Mouse (Mus musculus): Measurements from ENCODE around the gene Cdh4. TPM values are rescaled to one million over a fixed set of nuclear protein-coding genes. Genes with fewer than 3 reads are reported as not detected.

Cdh4 gene
- total RNA-seq, 4 experiments from 2014 or later, result 7.0 to 25.5 (median 13.8) TPM

DNA sequence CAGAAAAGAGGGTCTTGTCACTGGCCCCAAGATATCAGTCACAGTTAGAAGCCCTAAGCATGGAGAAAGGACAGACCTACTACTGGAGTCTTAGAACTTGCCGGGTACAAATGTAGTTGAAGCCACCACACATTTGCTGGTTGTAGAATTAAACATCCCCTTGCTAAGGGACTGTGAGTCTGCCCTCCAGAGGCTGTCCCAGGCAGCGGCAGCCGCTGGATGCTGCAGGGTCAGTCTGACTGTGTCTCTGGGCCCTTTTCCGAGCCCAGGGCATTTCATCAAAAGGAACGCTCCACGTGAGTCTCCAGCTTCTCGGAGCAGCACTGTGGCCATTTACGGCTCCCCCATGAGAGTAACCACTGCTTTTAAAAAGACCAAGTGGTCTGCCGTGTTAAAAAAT is 221.4 kb downstream of the Cdh4 start:
- no peak for DNase-seq (ENCODE audit: low spot score in 2 of 2)

DNA sequence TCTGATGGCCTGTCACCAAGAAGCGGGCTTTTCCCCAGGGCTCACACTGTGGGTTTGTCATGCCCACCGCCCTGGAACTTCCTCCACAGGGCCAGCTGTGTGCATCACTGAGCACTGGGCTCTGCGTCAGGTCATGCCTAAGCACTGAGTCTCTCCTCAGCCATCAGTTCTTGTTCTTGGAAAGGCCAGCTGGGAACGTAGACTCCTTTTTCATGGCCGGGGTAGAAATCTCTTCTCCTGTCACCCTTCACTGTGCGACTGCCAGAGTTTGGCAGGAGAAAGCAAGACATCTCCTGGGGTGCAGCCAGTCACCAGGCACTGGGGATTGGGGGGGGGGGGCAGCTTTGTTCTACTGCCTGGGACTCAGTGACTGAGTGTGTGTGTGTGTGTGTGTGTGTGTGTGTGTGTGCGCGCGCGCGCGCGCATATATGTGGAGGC is 222.0 kb downstream of the Cdh4 start:
- no peak for DNase-seq (ENCODE audit: low spot score in 2 of 2)

DNA sequence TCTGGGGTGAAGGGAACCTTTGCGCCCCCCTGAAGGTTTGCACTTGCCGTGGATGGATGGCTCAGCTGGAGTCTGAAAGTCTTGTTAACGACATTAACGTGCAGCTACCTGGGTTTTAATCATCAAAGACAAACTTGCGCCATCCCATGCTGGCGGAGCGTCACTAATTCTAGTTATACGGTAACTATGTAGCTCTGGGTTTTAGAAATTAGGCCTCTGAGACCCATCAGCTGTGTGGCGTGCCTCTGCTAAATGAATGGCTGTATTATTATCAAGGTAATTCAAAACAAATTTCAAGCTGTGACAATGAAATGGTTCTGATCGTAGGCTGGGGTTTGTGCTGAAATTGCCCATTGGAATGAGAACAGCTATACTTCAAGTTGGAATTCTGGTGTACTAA is 228.5 kb downstream of the Cdh4 start:
- no peak for DNase-seq (ENCODE audit: low spot score in 2 of 2)

DNA sequence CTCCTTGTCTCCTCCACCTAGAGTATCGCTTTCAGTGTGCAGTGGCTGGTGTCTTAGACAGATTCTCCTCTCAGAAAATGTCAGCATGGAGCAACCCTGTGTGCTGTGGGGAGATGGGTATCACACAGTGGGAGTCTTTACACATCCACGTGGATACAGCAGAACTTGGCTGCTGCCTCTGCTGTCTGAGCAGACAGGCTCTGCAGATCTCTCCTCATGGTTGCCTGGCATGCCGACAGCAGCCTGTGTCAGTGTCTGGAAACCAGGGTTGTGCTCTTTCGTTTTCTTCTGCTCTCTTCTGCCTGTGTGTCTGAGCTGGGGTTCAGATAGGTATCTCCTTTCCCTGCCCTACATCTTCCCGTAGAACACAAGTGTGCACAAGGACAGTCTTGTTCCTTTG is 237.6 kb downstream of the Cdh4 start:
- no peak for DNase-seq (ENCODE audit: low spot score in 2 of 2)

DNA sequence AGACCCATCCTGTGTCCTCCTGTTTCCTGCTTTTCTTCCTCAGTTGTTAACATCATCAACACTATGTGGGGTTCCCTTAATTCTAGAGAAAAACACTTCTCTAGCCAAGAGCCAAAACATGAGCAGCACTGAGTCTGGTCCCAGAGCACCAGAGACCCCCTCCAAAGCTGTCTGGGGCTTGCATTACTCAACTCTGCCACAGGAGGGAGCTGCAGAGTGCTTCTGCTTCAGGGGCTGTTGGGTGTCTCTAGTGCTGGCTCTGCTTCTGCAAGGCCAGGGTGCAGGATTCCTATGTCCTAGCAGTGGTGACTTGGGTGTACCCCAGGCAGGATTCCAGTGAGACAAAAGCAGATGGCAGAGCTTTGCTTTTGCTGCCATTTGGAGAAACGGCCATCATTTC is 239.2 kb downstream of the Cdh4 start:
- DNase-seq (ENCODE audit: low spot score in 2 of 2), result no peak

DNA sequence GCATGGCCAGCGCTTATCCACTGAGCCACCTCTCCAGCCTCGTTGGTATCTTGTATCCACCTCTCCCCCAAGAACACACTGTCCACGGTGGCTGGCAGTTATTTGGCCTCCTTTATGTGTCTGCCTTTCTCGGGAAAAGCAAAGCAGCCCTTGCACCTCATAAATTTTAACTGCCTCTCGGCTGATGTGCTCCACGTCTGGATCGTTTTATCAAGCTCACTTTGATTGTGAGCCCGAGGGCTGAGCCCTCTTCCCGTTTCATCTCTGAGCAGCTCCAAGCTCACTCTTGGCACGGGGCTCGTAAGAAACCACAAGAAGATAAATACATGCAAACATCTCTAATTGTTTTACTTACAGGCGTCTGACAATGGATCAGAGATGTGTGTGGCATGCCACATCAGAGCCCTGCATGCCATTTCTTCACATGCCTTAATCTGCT is 245.0 kb downstream of the Cdh4 start:
- DNase-seq (ENCODE audit: low spot score in 2 of 2), result no peak

DNA sequence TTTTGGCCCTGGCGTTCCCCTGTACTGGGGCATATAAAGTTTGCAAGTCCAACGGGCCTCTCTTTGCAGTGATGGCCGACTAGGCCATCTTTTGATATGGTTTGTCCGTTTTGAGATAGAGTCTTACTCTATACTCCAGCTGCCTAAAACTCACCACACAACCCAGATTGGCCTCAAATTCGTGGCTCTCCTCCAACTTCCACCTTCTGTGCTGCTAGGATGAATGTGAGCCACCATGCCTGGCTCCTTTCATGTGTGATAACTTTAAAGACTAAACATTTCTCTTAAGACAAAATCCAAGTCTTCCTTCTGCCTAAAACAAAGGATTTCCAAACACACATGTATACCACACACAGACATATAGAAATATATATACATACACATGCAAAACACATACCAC is 246.7 kb downstream of the Cdh4 start:
- DNase-seq (ENCODE audit: low spot score in 2 of 2), result no peak

DNA sequence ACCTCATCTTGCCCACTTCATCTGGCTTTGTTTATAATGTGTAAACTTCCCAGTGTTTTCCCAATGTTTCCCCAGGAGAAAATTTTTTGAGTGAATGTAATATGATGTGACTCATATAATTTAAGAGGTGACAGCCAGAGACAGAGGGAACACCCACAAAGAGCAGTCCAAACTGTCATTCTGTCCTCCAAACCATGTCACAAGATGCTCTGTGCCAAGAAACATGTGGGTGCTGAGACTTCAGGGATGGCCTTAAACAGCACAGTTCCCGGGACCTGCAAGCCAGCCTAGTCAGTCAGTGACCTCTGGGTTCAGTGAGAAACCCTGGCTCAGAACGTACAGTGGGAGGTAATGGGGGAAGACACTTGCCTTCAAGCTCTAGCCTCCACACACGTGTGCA is 247.5 kb downstream of the Cdh4 start:
- DNase-seq (ENCODE audit: low spot score in 2 of 2), result no peak

DNA sequence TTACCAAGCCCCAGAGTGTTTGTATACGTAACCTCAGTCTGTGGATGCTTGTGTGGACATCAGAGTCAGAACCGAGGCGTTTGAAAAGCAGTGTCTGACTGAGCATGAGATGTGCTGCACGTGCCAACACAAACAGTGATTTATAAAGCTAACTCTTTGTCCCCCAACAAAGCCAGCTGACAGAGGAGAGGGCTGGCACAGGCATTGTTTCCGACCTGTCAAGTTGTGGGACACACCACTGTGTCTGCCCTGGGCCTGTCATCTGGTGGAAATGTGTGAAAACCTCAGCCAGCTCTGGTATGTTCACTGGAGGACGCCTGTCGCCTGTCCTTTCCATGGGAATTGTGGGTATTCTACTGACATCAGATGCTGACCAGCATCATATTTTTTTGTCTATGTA is 248.3 kb downstream of the Cdh4 start:
- DNase-seq (ENCODE audit: low spot score in 2 of 2), result no peak

DNA sequence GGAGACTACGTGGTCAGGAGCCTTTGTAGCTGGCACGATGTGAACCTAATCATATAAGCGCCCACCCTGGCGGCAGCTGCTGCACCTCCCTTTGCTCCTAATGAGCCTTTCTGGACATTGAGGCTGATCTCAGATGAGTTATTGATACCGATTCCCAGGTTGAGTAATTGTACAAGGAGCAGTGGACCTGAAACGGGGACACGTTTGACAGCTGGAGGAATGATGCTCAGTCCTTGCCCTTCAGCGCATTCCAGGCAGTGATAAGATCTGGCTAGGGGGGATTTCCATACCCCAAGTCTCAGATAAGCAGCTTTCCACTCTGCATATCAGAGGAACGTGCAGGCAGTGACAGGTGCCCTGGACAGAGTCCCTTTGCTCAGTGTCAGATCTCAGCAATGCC is 252.7 kb downstream of the Cdh4 start:
- no peak for DNase-seq (ENCODE audit: low spot score in 2 of 2)

DNA sequence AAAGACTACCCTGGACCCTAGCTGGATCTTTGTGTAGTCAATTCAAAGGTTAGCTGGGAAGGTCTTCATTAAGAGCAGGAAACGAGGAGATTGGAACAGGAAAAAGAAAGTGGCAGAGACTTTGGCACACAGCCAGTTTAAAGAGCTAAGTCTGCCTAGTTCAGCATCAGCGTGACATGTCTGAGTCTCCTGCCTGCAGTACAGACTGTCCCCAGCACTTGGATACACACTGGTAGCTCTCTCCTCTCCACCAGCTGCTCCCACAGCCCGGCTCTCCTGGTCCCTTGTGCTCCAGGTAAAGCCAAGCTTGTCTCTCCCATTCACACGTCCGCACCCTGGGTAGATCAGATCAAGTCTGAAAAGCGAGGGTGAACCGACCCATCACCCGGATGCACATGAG is 255.4 kb downstream of the Cdh4 start:
- DNase-seq (ENCODE audit: low spot score in 2 of 2), result no peak

DNA sequence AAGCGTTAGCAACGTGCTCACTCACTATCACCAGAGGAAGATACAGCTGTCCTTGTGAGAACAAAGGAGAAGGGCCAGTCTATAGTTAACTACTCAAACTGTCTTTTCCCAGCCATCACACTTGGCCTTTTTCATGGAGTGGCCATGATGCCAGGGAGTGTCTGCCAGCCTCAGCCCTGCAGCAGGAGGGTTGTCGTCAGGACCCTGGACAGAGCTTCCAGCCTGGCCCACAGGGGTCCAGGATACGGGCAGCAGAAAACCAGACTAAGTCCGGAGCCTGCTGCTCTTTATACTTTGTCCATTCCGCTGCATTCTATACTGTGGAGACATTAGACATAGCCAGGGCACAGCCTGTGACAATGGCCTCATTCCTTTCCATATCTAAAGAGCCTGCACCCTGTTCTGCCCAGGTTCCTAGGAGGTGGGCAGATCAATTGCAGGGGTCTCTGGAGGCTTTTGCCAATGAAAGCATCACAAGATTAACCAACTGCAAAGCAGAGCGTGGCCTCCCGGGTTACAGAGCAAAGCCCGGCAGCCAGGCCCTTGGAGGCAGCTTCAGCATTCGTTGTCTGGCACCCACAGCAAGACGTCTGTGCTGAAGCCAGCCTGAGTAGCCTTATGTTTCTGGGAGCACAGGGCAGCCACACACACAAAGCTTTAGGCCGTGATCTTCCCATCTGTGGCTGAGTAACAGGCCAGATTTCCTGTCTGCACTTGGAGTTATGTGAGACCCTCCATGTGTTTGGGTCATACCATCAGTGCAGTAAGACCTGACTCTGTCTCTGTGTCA is 256.2 kb downstream of the Cdh4 start:
- no peak for DNase-seq (ENCODE audit: low spot score in 2 of 2)

DNA sequence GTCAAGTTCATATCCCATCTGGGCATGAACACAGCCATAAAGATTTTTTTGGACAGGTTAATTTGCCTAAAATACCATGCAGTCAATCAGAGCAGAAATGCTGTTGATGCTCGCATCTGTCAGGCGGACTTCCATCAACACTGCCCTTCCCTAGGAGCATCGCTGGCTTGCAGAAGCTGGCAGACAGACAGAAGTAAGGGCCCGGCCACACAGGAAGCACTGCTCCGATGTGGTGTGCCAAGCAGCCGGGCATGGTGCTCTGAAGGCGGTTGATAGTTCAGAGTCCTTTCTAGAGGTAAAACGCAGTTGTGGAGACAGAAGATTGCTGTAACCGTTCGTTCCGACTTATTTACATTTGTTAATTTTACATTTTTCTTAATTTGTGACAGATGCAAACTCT is 262.8 kb downstream of the Cdh4 start:
- no peak for DNase-seq (ENCODE audit: low spot score in 2 of 2)

DNA sequence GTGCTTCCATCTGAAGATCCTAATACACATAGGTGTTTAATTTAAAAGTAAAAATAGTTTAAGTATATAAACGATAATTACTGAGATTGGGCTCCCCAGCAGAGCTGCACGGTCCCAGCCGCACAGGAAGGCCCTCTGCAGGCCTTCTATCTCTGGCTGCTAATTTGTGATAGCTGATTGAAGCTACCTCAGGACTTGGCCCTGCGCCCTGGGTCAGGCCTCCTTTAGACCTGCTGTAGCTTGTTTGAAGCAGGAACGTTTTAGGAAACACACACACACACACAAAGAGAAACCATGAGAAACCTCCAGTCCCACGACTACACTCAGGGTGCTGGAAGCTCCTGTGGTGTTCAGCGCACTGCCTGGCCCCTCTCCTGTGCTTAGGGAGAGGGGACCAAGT is 263.2 kb downstream of the Cdh4 start:
- DNase-seq (ENCODE audit: low spot score in 2 of 2), result no peak

DNA sequence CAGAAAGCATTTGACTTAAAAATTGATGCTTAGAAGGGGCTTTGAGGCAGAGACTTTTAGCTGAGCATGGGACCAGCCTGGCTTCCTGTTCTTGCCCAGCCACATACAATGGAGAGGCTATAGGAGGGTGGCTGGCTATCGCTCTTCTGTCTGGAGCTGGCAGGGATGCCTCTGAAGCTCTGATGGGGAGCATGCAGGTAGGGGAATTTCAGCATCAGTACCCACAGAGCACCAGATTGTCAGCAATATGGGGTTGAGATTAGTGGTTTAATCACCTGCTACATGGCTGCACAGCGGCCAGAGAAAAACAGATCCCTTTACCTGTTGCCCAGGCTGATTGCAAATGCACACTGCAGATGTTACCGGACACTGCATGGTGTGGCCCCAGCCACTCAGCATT is 264.4 kb downstream of the Cdh4 start:
- no peak for DNase-seq (ENCODE audit: low spot score in 2 of 2)

DNA sequence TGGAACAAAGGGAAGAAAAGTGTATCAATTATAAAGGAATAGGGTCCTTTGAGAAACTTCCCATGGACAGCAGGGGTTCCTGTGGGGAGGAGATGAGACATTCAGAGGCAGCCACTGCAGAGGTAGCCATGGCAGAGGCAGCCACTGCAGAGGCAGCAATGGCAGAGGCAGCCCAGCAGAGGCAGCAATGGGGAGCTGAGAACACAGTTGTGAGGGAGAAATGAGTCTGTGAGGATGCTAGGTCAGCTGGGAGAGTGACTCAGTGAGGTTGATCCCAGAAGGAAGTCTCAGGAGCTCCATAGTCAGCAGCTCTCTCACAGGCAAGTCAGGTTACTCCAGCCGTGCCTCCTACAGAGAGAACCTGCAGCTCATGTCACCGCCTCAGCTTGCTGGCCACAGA is 266.9 kb downstream of the Cdh4 start:
- no peak for DNase-seq (ENCODE audit: low spot score in 2 of 2)

DNA sequence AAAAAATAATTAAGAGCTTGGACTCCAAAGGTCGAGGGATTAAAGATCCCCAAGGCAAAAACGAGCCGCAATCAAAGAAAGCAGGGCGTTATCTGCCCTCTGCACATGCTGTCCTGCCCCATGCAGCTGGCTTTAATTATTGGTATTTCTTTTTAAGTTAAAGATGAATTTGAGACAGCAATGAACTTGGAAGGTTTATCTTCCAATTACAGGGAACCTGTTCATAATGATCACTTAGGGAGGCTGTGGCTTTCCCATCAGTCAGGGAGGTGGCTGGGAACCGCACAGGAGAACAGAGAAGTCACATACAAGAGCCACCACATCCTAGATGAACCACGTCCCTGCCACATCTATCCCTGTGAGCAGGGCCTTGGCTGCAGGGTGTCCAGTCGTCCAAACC is 270.5 kb downstream of the Cdh4 start:
- DNase-seq (ENCODE audit: low spot score in 2 of 2), result no peak

DNA sequence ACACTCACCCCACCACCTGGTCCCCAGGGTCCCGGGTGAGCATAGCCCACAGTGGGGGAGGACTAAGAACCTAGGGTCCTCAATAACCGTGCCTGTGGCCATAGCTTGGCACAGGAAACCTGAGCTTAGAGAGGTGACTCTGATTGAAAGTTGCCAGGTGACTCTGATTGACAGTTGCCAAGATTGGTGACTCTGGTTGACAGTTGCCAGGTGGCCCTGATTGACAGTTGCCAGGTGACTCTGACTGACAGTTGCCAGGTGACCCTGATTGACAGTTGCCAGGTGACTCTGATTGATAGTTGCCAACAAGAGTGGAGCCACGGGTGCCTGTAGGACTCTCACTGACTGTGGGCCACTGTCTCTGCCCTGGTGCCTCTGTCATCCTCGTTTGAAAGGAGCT is 271.1 kb downstream of the Cdh4 start:
- DNase-seq (ENCODE audit: low spot score in 2 of 2), result peak; percentile 34 to 63

DNA sequence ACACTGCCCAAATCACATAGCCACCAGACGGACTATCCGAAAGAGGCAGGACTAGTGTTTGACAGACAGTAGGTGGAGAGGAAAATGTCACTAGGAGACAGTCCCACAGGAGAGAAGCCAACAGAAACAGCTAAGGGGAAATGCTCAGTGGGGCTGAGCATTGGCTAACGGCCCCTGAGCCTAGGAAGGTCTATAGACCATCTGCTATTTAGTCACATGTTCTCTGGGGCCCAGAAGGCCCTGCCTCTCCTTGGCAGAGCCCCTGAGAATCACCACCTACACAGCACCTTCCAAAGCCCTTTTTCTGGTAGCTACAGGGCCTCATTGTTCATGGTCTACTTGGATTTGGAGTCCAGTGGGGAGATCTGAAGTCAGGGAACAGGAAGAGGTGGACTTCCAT is 271.9 kb downstream of the Cdh4 start:
- DNase-seq (ENCODE audit: low spot score in 2 of 2), result no peak

DNA sequence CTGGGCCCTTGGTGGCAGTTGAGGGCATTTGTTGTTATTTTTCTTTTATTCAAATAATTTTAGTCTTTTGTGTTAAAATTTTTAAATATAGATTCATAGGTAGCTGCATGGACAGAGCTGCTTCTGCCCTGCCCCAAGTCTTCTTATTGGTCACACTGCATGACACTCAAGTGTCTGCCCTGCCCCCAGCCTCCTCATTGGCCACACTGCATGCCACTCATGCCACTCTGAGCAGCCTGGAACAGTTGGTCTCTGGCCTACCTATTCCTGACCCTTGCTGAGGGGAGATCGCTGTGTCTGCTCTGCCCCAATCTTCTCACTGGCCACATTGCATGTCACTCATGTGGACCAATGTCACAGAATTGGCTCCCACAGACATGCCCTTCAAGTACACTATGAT is 273.1 kb downstream of the Cdh4 start:
- DNase-seq (ENCODE audit: low spot score in 2 of 2), result no peak

DNA sequence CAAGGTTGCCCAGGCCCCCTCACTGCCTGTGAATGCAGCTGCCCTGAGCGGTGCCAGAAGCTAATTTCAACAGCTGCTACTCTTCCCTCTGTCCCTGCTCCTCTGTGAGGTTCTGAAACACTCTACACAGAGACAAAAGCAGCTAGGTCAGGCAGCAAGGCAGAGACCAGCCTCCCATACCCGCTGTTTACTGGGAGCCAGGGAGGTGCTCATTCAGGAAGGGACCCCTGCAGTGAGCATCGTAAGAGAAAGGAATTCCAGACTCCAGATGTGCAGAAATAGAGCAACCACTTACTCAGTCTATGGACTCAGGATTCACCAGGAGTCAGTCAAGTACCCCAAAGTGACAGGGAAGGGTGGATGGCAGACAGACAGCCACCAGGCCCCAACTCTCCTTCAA is 278.1 kb downstream of the Cdh4 start:
- DNase-seq (ENCODE audit: low spot score in 2 of 2), result no peak

DNA sequence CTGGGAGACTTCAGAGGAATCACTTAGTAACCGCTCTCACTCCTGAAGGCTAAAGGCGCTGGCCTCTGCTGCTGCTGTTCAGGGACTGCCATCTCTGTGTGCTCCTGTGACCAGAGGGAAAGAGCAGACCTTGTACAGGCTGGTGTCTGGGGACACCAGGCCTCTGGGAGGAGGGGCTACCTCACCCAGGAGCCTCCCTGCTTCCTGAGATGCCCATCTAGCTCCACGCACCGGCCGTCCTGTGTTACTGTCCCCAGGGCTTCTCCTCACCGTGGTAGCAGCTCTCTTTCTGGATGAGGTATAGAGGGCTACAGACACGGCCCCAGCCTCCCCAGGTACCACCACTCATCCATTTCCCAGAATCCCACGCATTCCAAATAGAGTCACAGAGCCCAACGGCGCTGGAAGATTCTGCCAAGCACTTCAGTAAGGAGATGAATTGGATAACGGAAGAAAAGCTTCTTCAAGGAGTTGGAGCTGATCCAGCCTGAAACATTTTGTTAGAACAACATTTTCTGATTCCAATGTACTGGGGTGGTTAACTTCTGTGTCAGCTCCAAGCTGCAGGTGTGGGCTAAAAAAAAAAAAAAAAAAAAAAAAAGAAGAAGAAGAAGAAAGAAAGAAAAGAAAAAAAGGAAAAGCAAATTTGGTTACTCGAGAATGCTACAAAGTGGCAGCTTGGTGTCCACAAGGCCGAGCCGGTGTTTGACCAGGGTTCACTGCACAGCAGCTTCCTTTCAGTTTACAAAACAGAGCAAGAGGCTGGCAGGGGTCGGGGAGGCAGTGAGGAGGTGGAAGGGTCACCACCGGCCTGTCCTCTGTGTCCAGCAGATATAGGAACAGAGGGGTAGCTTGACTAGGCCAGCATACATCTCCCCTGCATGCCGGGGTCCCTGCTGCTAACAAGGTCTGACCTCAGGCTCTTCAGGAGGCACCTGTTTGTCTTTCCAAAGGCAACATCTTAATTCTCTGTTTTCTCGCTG is 279.6 kb downstream of the Cdh4 start:
- no peak for DNase-seq (ENCODE audit: low spot score in 2 of 2)

Data from gastrocnemius, adult 8-10 months (tissue).